Mouse (Mus musculus): ENCODE data around the gene Cdrt4.

DNA sequence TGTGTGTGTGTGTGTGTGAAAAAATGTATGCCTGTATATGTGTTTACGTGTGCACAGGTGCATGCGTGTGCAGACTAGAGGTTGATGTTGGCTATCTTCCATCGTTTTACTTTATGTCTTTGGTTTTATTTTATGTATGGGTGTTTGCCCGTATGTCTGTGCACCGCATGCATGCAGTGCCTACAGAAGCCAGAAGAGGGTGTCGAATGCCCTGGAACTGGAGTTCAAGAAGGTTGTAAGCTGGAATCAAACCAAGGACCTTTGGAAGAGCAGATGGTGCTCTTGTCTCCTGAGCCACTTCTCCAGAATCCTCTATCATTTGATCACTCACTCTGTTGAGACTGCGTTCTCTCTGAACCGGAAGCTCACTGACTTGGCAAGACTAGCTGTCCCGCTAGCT lies 17.9 kb upstream of the Cdrt4 start:
- TF ChIP-seq POLR2A (IDR thresholded peaks at IDR 0.05; ENCODE audit: control insufficient read depth, extremely low read depth, insufficient read depth, low read length, poor library complexity) (no peak), CTCF (IDR thresholded peaks at IDR 0.05; ENCODE audit: borderline replicate concordance, control insufficient read depth, extremely low read depth, insufficient read depth, low read length, poor library complexity) (no peak)

Measured in thymus, adult 2 months (tissue).